Mouse (Mus musculus): ENCODE measurements around the gene 2010300C02Rik.
"Not testable (repeated sequence)": the region's sequence is repeated elsewhere in the genome, so short reads cannot be mapped to it uniquely, and the experiment has no call there.

The 2010300C02Rik gene

DNA sequence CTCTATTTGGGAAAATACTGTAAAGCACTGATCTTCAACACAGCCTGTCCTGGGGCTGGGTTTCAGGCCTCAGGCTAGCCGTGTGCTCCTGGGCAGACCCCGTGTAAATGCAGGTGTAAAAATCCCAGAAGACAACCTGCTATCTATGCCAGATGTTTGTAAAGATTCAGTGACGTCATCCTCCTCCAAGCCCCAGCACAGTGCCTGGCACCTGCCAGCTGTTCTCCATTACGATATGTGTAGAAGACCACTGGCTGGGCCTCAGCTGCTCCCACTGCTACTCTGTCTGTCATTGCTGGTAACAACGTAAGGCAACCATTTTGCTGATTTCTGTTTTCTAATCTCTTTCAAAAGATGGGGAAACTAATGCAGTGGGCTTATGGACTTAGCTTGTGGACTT, 102.8 kb downstream of the 2010300C02Rik start:
- no peaks in the 10 kb centered on the region for H3K9me3 ChIP-seq (ENCODE audit: low read length)
- H3K4me1 ChIP-seq (replicated peaks; ENCODE audit: low read depth, low read length) = peaks cover 21% of the 10 kb centered on the region
- no peak overlapping the region for H3K4me3 ChIP-seq (replicated peaks; ENCODE audit: low read length)
- peaks cover 10% of the 10 kb centered on the region for H3K27me3 ChIP-seq (ENCODE audit: insufficient read depth, low read length)
- no peaks in the 10 kb centered on the region for H3K36me3 ChIP-seq (ENCODE audit: insufficient read depth, low read length)
- no peak for TF ChIP-seq CTCF (conservative IDR thresholded peaks at IDR 0.05; ENCODE audit: low read length)
- no peak for TF ChIP-seq POU5F1 (IDR thresholded peaks at IDR 0.05; ENCODE audit: borderline replicate concordance, low read length)
- TF ChIP-seq NANOG (IDR thresholded peaks at IDR 0.05; ENCODE audit: borderline replicate concordance, low read length) = no peak

GRCm38 (mm10) chr1:37616569-37616968, 103.3 kb downstream of the 2010300C02Rik start:
- Histone ChIP-seq H3K4me3 (replicated peaks; ENCODE audit: low read length) (no peak overlapping the region), H3K9me3 (ENCODE audit: low read length) (no peaks in the 10 kb centered on the region), H3K4me1 (replicated peaks; ENCODE audit: low read depth, low read length) (peaks cover 21% of the 10 kb centered on the region), H3K36me3 (ENCODE audit: insufficient read depth, low read length) (no peaks in the 10 kb centered on the region), H3K27me3 (ENCODE audit: insufficient read depth, low read length) (peaks cover 13% of the 10 kb centered on the region)
- TF ChIP-seq CTCF (conservative IDR thresholded peaks at IDR 0.05; ENCODE audit: low read length) (no peak), POU5F1 (IDR thresholded peaks at IDR 0.05; ENCODE audit: borderline replicate concordance, low read length) (no peak), NANOG (IDR thresholded peaks at IDR 0.05; ENCODE audit: borderline replicate concordance, low read length) (no peak)

DNA sequence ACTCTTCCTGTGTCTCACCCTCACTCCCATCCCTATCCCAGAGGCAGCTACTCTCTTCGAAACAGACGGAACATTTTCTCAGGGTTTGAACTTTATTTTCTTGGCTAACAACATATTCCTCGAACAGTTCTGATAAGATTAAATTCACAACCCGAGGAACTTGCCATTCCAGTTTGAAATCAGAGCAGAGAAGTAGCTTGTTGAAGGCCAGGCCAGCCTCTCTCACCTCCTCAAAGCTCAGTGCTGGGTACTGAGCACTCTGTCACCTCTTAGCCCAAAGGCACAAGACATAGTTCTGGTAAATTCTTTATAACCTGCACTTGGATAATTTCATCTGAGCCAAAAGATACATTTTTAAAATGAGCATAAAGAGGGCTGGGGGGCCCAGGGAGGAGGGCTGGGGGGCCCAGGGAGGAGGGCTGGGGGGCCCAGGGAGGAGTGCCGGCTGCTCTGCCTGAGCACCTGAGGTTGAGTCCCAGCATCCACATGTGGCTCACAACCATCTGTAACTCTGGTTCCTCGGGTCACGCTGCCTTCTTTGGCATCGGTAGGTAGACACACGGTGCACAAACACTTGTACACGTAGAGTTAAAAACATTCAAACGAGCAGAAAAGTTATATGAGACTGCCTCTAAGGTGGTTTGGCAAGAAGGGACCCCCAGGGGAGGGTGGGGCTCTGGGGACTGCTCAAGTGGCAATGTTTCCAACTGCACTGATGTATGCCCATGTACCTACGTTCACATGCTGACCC, 104.4 kb downstream of the 2010300C02Rik start:
- Histone ChIP-seq H3K36me3 (ENCODE audit: insufficient read depth, low read length) (no peaks in the 10 kb centered on the region), H3K4me3 (replicated peaks; ENCODE audit: low read length) (no peak overlapping the region), H3K27me3 (ENCODE audit: insufficient read depth, low read length) (peaks cover 13% of the 10 kb centered on the region), H3K9me3 (ENCODE audit: low read length) (no peaks in the 10 kb centered on the region), H3K4me1 (replicated peaks; ENCODE audit: low read depth, low read length) (peaks cover 21% of the 10 kb centered on the region)
- TF ChIP-seq CTCF (conservative IDR thresholded peaks at IDR 0.05; ENCODE audit: low read length) = no peak
- TF ChIP-seq NANOG (IDR thresholded peaks at IDR 0.05; ENCODE audit: borderline replicate concordance, low read length) = no peak
- TF ChIP-seq POU5F1 (IDR thresholded peaks at IDR 0.05; ENCODE audit: borderline replicate concordance, low read length) = no peak

DNA sequence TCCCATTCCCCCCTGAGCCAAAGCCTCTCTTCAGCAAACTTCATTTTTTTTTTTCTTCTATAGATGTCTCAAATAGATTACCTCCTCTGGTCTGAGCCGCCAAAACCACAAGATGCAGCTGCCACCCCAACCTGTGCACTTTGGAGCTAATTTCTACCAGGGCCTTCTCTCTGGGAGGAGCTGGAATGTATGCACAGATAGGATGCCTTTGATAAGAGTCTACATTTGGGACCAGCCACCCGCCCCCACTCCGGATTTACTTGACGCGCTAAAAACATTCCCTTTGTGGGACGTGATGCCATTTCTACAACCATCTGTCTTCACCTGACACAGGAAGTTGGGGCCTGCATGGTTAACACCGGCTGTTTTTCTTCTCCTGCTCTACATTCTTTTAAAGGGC, 105.0 kb downstream of the 2010300C02Rik start:
- Histone ChIP-seq H3K4me3 (replicated peaks; ENCODE audit: low read length) (no peak overlapping the region), H3K9me3 (ENCODE audit: low read length) (no peaks in the 10 kb centered on the region), H3K27me3 (ENCODE audit: insufficient read depth, low read length) (peaks cover 13% of the 10 kb centered on the region), H3K4me1 (replicated peaks; ENCODE audit: low read depth, low read length) (peaks cover 21% of the 10 kb centered on the region), H3K36me3 (ENCODE audit: insufficient read depth, low read length) (no peaks in the 10 kb centered on the region)
- TF ChIP-seq CTCF (conservative IDR thresholded peaks at IDR 0.05; ENCODE audit: low read length) (no peak), POU5F1 (IDR thresholded peaks at IDR 0.05; ENCODE audit: borderline replicate concordance, low read length) (no peak), NANOG (IDR thresholded peaks at IDR 0.05; ENCODE audit: borderline replicate concordance, low read length) (no peak)

- Histone ChIP-seq H3K27me3 (ENCODE audit: insufficient read depth, low read length) (peaks cover 13% of the 10 kb centered on the region), H3K9me3 (ENCODE audit: low read length) (no peaks in the 10 kb centered on the region), H3K36me3 (ENCODE audit: insufficient read depth, low read length) (no peaks in the 10 kb centered on the region), H3K4me3 (replicated peaks; ENCODE audit: low read length) (no peak overlapping the region; the same call in 1 of the 2 replicates), H3K4me1 (replicated peaks; ENCODE audit: low read depth, low read length) (peaks cover 24% of the 10 kb centered on the region)
- no peak for TF ChIP-seq NANOG (IDR thresholded peaks at IDR 0.05; ENCODE audit: borderline replicate concordance, low read length)
- TF ChIP-seq POU5F1 (IDR thresholded peaks at IDR 0.05; ENCODE audit: borderline replicate concordance, low read length) = no peak
- TF ChIP-seq CTCF (conservative IDR thresholded peaks at IDR 0.05; ENCODE audit: low read length) = no peak
Measured at GRCm38 (mm10) chr1:37614130-37614529, 105.8 kb downstream of the 2010300C02Rik start.

GRCm38 (mm10) chr1:37611032-37611431, 108.9 kb downstream of the 2010300C02Rik start:
- Histone ChIP-seq H3K9me3 (ENCODE audit: low read length) (no peaks in the 10 kb centered on the region), H3K36me3 (ENCODE audit: insufficient read depth, low read length) (no peaks in the 10 kb centered on the region), H3K4me1 (replicated peaks; ENCODE audit: low read depth, low read length) (peaks cover 14% of the 10 kb centered on the region), H3K27me3 (ENCODE audit: insufficient read depth, low read length) (peaks cover 13% of the 10 kb centered on the region), H3K4me3 (replicated peaks; ENCODE audit: low read length) (no peak overlapping the region)
- no peak for TF ChIP-seq POU5F1 (IDR thresholded peaks at IDR 0.05; ENCODE audit: borderline replicate concordance, low read length)
- no peak for TF ChIP-seq NANOG (IDR thresholded peaks at IDR 0.05; ENCODE audit: borderline replicate concordance, low read length)
- TF ChIP-seq CTCF (conservative IDR thresholded peaks at IDR 0.05; ENCODE audit: low read length) = no peak

GRCm38 (mm10) chr1:37610242-37610641, 109.6 kb downstream of the 2010300C02Rik start:
- no peaks in the 10 kb centered on the region for H3K9me3 ChIP-seq (ENCODE audit: low read length)
- TF ChIP-seq CTCF (conservative IDR thresholded peaks at IDR 0.05; ENCODE audit: low read length) (no peak), POU5F1 (IDR thresholded peaks at IDR 0.05; ENCODE audit: borderline replicate concordance, low read length) (no peak), NANOG (IDR thresholded peaks at IDR 0.05; ENCODE audit: borderline replicate concordance, low read length) (no peak)
- H3K36me3 ChIP-seq (ENCODE audit: insufficient read depth, low read length) = no peaks in the 10 kb centered on the region
- peaks cover 11% of the 10 kb centered on the region for H3K4me1 ChIP-seq (replicated peaks; ENCODE audit: low read depth, low read length)
- H3K27me3 ChIP-seq (ENCODE audit: insufficient read depth, low read length) = peaks cover 13% of the 10 kb centered on the region; the same call in 1 of the 2 replicates
- H3K4me3 ChIP-seq (replicated peaks; ENCODE audit: low read length) = no peak overlapping the region

DNA sequence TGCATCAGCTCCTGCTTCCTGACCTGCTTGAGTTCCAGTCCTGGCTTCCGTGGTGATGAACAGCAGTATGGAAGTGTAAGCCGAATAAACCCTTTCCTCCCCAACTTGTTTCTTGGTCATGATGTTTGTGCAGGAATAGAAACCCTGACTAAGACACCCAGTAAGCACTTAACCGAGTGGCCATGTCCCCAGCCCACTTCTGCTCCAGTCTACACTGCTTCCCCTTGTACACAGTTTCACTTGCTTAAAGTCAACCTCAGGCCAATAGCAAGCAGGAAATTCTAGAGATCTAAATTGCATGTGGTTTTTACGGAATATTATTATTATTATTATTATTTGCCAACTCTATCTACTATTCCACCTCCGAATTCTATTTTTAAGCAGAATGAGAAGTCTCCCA, 114.2 kb downstream of the 2010300C02Rik start:
- H3K27me3 ChIP-seq (ENCODE audit: insufficient read depth, low read length); H3K4me3 ChIP-seq (replicated peaks; ENCODE audit: low read length); H3K9me3 ChIP-seq (ENCODE audit: low read length); H3K36me3 ChIP-seq (ENCODE audit: insufficient read depth, low read length); H3K4me1 ChIP-seq (replicated peaks; ENCODE audit: low read depth, low read length): not testable (repeated sequence)

- H3K9me3 ChIP-seq (ENCODE audit: low read length) = no peaks in the 10 kb centered on the region
- H3K36me3 ChIP-seq (ENCODE audit: insufficient read depth, low read length) = no peaks in the 10 kb centered on the region
- H3K4me3 ChIP-seq (replicated peaks; ENCODE audit: low read length) = no peak overlapping the region
- H3K4me1 ChIP-seq (replicated peaks; ENCODE audit: low read depth, low read length) = no peaks in the 10 kb centered on the region
- no peak for TF ChIP-seq NANOG (IDR thresholded peaks at IDR 0.05; ENCODE audit: borderline replicate concordance, low read length)
- TF ChIP-seq CTCF (conservative IDR thresholded peaks at IDR 0.05; ENCODE audit: low read length) = no peak
- TF ChIP-seq POU5F1 (IDR thresholded peaks at IDR 0.05; ENCODE audit: borderline replicate concordance, low read length) = no peak
- no peaks in the 10 kb centered on the region for H3K27me3 ChIP-seq (ENCODE audit: insufficient read depth, low read length)
Measured at GRCm38 (mm10) chr1:37603206-37603605, 116.7 kb downstream of the 2010300C02Rik start.
